Mouse (Mus musculus) urinary bladder, postnatal 4 days (tissue): ENCODE data around the gene Rasgrp2.

Source experiments
- DNase-seq, 2 experiments: peaks; one replicate each; pipeline ENCODE4 v3.0.0; 2021 to 2022; ENCODE audit warnings: low spot score in 2 of 2

The Rasgrp2 gene

DNA sequence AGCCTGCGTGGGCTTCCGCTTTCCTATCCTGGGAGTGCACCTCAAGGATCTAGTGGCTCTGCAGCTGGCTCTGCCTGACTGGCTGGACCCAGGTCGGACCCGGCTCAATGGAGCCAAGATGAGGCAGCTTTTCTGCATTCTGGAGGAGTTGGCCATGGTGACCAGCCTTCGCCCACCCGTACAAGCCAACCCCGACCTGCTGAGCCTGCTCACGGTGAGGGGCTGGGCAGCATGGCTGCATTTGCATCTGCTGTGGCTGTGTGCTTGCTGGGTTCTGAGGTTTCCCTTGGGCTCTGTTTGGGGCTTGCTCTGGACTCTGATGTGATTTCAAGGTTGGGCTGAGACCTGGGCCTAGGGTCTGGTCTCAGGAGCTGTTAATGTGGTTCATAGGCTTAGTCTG, 8.0 kb downstream of the Rasgrp2 start:
- no peak for DNase-seq

DNA sequence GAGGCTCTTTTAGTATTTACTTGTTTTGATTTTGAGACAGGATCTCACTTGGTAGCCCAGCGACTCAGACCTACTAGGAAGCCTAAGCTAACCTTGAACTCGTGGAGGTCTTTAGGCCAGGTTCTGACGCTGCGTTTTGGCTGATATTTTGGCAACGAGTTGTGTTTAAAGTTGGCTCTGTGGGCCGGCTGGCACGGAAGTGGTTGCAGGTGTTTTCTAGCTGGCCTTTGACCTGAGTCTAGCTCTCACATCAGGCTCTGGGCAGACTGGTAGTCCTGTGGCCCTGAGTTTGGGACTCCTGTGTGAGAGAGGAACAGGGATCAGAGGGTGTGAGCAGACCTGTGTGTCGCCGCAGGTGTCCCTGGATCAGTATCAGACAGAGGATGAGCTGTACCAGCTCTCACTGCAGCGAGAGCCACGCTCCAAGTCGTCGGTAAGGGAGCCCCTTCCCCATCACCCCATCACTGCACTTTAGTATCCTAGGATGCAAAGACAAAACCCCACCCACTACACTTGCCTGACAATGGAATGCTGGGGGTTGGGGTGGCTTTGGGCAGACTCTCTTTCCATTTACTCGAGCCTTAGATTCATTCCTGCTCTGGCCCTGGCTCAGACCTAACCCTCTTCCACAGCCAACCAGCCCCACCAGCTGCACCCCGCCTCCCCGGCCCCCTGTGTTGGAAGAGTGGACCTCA, 8.8 kb downstream of the Rasgrp2 start:
- DNase-seq, result no peak

DNA sequence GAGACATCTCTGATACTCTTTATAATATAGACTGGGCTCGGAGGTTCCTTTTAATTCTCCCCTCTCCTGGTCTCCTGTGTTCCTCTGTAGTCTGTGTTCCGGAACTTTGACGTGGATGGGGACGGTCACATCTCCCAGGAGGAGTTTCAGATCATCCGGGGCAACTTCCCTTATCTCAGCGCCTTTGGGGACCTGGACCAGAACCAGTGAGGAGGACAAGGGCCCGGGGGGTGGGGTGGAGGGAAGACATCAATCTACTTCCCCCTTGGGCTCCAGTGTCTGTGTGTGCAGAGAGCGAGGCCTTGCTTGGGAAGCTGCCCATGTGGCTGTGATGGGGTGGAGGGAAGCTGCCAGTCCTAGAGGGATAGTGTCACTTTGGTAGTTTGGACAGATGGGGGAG, 9.6 kb downstream of the Rasgrp2 start:
- no peak for DNase-seq

DNA sequence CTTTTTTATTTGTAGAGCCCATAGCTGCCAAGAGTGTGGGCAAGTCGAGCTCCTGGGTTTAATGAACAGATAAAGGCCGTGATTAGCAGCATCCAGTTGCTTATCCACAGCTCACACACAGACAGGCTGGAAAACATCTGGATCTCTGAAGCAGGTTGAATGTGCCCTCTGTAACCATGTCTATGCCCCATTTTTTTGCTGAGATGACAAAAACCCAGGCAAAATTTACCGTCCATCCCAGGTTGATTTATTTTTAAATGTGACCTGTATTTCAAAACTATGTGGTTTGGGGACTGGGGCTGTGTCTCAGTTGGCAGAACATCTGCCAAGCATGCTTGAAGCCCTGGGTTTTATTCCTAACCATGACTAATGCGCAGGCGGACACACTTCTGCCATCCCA, 10.0 kb downstream of the Rasgrp2 start:
- no peak for DNase-seq

DNA sequence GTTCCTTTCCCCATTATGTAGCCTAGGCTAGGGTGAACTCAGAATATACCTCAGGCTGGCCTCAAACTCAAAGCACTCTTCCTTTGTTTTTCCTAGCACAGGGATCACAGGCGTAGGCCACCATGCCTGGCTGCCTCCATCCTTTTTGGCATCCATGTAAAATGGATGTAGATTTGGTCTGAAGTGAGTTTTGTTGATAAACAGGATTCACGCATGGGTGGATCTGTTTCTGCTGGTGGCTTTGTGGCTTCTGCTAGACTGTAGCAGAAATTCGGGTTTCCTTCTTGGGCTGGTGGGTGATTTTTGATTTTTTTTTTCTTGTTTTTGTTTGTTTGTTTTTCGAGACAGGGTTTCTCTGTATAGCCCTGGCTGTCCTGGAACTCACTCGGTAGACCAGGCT, 10.8 kb downstream of the Rasgrp2 start:
- no peak for DNase-seq

DNA sequence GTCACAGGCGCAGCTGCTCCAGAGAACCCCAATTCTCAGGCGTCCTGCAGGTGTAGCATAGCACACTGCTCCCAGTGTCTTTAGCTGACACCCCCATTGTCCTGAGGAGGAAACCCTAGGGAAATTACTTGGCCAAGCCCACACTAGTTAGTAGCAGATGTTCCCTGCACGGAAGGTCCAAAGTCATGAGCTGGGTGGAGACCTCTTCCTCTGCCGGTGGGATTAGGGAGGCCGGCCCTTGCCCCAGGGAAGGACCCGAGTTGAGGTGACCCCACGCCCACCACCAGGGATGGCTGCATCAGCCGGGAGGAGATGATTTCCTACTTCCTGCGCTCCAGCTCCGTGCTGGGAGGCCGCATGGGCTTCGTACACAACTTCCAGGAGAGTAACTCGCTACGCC, 13.7 kb downstream of the Rasgrp2 start:
- DNase-seq, result no peak

DNA sequence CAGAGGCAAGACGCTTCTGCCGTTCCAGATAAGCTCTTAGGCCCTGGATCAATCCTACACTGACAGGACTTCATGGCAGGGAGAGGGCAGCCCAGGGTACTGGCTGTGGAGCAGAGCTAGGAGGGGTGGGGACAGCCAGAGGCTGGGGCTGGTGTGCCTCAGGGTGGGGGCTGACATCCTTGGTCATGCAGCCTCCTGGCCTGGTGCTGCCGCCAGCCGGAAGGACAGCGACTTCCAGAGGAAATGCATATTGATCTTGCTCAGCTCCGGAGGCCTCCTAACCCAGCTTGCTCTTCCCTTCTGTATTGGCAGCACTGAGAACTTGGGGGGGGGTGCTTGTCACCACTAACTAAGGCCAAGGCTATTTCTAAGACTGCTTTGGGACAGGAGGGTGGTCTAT, 16.3 kb downstream of the Rasgrp2 start:
- DNase-seq, result no peak

DNA sequence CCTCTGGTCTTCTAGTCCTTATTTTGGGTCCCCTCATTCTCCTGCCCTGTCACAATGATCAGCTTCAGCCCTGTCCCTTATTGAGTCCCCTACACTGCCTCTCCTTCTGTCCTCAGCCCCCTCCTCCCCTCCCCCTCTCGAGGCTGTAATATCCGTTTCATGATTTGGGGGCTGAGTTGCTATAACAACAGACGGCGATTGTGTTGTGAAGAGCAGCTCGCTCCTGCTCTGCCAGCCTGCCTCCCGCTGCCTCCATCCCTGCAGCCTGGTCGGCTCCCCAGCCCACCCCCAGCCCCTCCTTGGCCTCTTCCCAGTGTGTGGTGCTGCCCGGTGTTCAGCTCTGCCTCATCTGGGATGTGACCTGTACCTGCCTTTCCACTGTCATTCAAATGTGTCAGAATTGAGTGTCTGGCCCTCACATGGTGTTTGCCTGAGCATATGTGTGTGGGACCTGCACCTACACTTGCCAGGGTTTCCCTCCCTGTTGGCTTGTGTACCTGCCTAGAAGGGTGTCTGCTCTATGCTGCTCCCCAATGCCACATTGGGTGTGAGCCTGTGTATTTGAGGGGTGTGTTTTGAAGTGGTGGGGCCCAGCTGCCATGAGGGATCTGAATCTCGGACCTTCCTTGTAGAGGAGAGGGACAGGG, 17.1 kb downstream of the Rasgrp2 start:
- no peak for DNase-seq

DNA sequence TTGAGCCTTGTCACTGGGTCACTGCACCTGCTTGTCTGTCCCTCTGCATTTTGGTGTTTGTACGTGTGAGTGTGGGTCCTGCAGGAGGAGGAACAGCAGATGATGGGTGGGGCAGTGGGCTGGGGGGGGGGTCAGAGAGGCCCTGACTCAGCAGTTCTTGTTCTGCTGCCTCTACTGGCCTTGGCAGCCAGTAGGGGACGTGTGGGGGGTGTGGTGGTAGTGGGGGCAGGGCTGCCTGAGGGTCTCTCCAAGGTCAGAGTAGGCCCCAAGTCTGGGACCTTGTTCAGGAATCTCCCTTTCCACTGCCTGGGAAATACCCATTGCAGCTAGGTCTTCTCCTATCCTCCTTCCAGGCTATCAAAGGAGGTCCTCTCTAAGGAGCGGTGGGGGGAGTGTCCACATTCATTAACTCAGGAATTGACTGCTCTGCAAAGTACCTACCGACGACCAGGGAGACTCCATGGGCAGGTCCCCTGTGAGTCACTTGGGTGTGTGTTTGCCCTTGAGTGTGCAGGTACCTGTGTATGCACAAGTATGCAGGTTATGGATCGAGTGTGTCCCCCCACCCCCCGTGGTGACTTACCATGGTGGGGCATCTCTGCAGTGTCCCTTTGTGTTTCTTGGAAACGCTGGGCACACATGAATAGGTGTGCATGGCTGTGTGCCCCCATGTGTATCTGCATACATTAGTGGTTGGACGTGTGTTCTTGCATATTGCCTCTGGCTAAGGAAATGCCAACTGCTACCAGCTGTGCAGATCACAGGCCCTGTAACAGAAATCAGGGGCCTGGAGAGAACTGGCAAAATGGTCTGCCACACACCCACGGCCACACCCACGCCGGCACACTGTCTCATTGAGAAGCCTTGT, 18.0 kb downstream of the Rasgrp2 start:
- no peak for DNase-seq

DNA sequence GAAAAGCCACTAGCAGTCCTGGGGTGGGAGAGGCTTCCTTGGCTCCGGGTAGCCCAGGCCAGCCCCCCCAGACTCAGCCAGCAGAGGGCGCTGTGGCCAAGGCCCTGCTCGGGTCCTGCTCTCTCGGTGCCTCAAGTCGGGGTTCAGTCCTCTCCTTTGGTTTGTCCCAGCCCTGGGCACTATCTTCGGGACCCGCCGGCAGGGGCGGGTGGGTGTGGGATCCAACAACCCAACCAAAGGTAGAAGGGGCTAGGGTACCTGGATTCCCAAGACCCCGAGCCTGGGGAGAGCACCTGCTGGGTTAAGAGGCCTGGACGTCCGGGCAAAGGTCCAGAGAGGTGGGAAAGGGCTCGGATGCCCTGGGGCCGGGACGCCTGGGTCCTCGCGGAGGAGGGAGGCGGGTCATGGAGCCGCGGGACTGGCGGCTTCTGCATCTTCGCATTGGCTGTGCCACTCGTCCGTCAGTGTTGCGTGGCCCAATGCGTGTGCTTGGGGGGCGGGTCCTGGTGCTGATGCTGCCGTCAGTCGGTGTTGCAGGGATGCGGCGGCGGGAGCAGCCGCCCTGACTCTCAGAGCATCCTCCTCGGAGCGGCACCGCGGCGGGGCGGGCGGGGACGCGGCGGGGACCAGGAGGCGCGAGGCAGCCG, 19.2 kb downstream of the Rasgrp2 start, which contains the start of gene Nrxn2:
Gene Nrxn2 (plus strand): TSS at position 499 of the 647 bp plus-strand sequence.
- peak; percentile 73 to 86 for DNase-seq

DNA sequence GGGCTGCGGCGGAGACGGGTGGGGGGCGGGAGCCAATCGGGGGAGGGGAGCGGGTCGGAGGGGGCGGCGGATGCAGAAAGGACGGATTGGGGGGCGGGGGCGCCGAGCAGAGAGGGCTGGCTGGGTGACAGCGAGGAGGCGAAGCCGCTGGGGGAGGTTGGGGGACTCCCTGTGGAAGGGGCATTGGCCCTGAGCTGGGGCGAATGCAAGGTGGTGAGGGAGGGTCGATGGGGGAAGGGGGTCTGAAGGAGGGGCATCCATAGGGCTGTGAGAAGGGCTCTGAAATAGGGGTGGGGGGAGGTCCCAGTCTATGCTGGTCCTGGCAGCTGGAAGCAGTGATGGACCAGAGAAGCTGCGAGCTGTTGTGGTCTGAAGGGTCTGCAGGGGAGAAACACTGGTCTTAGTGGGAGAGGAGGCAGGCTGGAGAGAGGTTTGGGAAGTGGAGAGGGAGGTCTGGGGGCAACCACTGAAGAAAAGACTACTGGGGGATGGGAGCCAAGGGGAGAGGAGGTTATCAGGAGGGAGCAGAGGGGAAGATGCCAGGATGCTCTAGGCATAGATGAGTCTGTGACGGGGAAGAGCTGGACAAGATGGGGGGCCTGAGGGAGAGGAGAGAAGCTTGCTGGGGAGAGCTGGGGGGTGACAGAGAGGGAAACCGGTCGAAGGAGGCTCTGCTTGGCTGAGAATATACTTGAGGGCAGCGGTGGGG, 20.0 kb downstream of the Rasgrp2 start:
- DNase-seq, result no peak

DNA sequence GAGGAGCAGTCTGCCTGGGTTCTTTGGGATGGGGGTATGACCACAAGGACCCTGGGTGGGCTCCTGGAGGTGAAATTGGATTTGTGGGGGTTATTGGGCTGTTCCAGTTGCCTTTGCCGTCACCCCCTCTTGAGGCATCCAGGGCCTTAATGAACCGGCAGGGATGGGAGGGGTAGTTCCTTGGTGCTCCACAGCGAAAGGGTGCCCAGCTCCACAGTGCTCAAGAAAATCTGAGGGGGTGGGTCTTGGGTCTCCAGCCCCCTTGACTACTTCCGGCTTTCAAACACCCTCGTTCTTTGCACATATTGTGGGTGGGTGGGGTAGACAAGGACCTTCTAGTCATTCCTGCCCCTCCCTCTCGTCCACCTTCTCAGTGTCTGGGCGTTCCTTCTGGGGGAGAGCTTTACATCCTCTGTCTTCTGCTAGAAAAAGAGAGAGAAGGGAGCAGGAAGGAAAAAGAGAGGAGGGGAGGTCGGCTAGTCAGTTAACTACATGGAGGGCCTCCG, 20.7 kb downstream of the Rasgrp2 start:
- DNase-seq, result no peak

DNA sequence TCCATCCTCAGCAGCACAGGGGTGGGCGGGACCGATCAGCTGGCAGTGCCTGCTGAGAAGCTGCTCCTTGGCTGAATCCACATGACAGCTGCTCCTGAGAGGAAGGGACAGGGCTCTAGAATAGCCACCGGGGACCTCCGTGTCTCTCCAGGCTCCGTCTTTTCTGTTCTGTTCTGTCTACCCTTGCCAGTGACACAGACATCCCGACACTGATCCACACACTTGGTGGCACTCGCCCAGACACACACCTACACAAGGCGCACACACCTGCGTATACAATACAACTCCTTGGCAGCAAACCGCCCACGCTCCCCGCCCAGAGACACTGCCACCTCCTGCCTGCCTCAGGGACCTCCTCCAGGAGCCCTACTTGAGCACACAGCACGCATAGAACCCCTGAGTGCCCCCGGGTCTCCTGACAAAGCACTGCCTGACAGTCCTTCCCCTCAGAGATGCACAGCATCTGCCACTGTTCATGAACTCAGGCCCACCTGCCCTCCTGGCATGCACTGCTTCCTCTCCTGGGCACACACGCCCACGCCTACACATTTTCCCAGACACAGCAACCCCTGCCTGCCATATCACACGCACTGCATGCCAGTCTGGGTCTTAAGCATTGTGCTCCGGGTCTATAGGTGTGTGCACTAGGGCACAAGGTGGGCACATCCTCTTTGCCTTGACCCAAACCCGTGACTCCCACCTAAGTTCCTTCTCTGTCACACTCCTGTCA, 21.5 kb downstream of the Rasgrp2 start:
- DNase-seq, result no peak

DNA sequence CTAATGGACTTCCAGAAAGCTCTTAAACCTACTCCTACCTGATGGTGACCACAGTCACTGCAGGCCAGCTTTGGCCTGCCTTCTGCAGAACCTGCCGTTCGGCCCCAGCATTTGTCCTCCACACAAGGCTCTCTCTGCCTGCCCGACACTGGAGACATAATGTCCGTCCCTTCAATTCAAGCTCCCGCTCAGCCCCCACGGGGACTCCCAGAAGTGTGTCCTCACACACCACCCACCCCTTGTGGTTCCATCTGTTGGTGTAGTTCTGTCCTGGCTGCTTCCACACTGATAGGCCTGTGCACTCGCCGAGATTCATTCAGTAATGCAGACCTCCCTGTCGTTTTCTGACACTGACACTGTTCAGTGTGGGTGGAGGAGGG, 22.1 kb downstream of the Rasgrp2 start:
- no peak for DNase-seq

DNA sequence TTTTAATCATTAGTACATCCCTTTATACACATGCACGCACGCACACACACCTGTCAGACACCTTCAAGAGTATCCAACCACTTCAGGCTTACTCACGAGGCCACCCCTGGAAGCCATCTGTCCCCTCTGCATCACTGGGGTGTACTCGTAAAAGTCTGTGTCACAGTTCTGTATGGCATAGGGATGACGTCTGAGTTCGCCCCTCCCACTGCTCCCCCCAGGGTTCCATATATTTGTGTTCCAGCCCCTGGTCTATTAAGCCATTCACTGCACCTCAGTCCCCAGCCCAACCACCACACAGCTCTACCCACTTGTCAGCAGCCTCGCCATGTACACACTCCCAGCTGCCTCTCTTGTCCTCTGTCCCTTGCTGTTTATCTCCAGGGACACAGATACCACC, 22.9 kb downstream of the Rasgrp2 start:
- no peak for DNase-seq

DNA sequence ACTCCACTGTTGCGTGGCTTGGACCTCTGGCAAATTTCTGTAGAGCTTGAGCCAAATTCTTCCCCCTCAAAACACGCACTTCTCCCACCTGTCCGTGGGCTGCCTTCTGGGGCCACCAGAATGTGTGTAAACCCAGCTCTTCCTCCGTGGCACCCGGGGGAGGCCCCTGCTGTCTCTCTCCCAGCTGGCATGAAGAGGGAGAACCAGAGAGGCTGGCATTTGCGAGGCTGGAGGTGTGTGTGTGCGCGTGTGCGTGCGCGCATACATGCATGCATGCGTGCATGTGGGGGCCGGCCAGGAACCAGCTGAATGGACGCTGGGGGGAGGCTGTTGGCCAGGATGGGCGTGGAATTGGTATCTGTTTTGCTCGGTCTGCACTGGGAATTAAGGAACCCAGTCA, 24.1 kb downstream of the Rasgrp2 start:
- no peak for DNase-seq

DNA sequence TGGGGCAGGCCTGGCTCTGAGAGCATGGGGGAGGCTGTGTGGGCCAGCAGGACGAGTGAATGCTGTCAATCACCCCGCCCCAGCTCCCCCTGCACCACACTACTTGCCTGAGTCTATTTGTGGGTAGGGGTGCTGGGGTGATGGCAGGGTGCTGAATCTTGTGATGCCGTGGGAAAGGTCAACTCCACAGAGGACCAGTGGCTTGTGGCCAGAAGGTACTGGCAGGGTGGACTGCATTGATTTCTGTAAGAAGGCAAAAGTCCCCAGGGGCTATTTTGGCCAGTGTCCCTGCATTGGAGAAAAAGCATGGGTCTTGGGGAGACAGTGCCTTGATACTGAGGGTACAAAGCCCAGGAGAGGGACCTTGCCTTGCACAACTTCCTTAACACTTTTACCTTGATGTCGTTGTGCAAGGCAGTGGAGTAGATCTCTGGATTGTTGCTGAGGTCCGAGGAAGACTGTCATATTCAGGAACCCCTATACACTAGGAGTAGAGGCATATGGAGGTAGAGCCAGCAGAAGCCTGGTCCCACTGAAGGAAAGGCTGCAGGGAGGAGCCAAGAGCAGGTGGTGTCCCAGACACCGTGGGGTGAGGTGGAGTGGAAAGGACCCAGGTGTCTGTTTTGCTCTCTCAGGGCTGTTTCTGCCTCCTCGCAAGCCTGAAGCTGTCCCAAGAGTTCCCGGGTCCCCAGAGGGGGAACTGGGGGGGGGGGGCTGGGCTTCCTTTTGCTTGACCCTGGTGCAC, 25.2 kb downstream of the Rasgrp2 start:
- DNase-seq, result no peak

DNA sequence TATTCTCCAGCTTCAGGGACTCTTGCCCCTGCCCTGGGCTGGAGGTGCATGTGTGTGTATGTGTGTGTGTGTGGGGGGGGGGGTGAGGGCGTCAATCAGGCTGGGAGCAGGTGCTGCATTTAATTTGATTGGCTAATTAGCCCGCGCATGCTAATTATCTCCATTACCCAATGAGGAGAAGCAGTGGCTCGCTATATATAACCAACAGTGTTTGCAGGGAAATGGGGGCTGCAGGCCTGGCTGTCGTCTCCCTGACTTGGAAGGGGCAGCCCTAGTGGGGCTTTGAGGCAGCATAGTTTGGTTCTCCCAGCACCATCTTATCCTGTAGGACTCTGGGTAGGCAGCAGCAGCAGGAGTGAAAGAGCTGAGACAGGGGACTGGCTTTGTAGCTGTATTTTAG, 26.5 kb downstream of the Rasgrp2 start:
- no peak for DNase-seq

DNA sequence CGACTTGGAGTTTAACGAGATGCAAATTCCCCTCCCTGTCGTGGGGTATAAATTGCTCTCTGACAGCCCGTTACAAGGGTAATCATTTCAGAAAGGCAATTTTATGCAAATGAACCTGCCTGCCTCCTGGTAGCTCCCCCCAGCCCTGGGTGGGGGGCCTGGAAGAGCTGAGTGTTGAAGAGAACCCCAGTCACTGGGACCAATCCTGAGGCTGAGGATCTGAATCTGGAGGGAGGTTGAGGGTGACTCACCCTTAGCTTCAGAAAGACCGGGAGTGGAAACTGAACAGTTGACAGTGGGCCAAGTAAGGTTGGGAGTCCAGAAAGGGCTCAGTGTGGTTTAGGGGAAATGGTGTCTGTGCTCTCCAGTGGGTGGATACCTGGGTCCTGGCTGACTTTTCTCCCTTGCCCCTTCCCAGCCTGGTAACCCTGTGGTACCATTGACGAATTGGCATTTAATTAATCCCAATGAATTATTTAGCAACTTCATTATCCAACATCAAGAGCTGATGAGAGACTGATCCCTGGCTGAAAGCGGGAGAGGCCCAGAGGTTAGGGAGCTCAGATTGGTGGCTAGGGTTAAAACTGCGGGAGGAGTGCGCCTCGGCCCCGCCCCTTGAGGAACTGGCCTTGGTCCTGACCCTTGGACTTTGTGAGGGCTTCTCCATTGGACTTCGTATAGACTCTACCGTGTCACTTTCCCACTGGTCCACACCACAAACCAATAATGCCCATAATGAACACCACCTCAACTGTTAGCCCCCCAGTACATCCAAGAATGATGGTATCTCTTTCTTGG, 27.8 kb downstream of the Rasgrp2 start:
- DNase-seq, result no peak
